ENCODE assay signal across 7 mouse cellular contexts in the genomic region with DNA sequence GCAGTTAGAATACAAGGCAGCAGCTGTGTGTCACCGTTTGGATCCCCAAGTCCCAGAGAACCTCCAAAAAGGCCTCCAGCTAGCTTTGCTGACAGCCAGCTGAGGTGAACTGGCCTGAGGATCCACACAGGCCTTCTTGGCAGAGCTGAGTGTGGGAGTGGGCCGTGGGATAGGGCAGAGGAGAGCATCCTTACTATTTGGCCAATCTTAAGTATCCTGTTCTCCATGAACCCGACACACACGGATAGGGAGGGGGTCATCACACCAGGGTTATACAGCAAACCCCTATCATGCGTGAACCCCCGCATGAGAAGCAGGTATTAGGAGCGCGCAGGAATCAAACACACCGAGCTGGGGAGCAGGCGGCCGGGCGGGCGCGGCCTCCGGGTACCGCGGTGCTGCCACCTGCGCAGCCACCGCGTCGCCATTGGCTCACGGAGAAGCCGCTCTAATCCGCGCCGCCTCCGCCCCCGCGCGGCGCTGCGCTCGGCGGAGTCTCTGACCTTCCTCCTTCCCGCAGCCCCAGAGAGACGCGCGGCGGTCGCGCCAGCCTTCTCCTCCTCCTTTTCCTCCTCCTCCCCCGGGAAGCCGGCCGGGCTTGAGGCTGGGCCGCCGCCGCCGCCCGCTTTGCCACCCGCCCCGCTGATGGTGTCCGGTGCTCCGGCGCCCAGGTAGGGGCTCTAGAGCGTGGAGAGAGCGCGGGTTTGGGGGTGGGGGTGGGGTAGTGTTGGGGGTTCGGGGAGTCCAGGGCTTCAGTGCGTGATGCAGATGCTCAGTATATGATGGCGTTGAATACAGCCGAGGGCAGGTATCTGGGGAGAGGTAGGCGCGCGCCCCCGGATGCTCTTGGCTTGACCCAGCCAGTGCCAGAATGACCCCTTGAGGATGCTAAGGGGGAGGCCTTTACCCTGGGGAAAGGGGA. TPM values are rescaled to one million over a fixed set of nuclear protein-coding genes. Genes with fewer than 3 reads are reported as not detected.
A peak's percentile ranks its signal among the peaks of the same experiment; 100 is the strongest.
DNase-seq lines count a peak whose midpoint lies in the region; ATAC-seq lines count a peak whose summit lies in the region.

Pacsin1 (plus strand) TSS at position 421 of the 922 bp plus-strand sequence.

- WGBS in hindbrain, embryonic 13.5 days = 1% methylated on average over 59 of the region's 65 CpGs
- 1% methylated on average over 62 of the region's 65 CpGs for WGBS in midbrain, embryonic 13.5 days

- H3K4me2 ChIP-seq in hindbrain, embryonic 13.5 days = peak within 1 kb of the TSS; percentile 76
- H3K4me2 ChIP-seq in midbrain, embryonic 13.5 days (replicated peaks) = peak within 1 kb of the TSS; percentile 87

- no peaks in the 10 kb centered on the region for H3K36me3 ChIP-seq in hindbrain, embryonic 13.5 days
- no peaks in the 10 kb centered on the region for H3K36me3 ChIP-seq in midbrain, embryonic 13.5 days
- no peaks in the 10 kb centered on the region for H3K36me3 ChIP-seq in splenic B cell, adult 2 months (ENCODE audit: control insufficient read depth, insufficient read depth, low read length, poor library complexity, severe bottlenecking)

- H3K4me3 ChIP-seq in hindbrain, embryonic 13.5 days = peak within 1 kb of the TSS; percentile 64
- H3K4me3 ChIP-seq in midbrain, embryonic 13.5 days (replicated peaks) = peak within 1 kb of the TSS; percentile 62

- peaks cover 21% of the 10 kb centered on the region for H3K27me3 ChIP-seq in hindbrain, embryonic 13.5 days
- peaks cover 27% of the 10 kb centered on the region for H3K27me3 ChIP-seq in midbrain, embryonic 13.5 days
- H3K27me3 ChIP-seq in splenic B cell, adult 2 months (ENCODE audit: control insufficient read depth, insufficient read depth, low read length, poor library complexity, severe bottlenecking) = no peaks in the 10 kb centered on the region

- peak within 1 kb of the TSS; percentile 78 for H3K9ac ChIP-seq in hindbrain, embryonic 13.5 days
- peak within 1 kb of the TSS; percentile 78 for H3K9ac ChIP-seq in midbrain, embryonic 13.5 days (replicated peaks)

- H3K27ac ChIP-seq in hindbrain, embryonic 13.5 days = peak within 1 kb of the TSS; percentile 80
- peak within 1 kb of the TSS; percentile 58; the same call in 1 of the 2 replicates for H3K27ac ChIP-seq in midbrain, embryonic 13.5 days

- DNase-seq in Muller cell, postnatal 12 days (ENCODE audit: inconsistent ontology term) = peak; percentile 64
- peak; percentile 82 for DNase-seq in embryo, embryonic 11 days
- peak; percentile 65 to 76 for DNase-seq in left cerebral cortex, adult 9 months (ENCODE audit: low spot score in 2 of 2)
- peak; percentile 73 for DNase-seq in splenic B cell, adult 2 months (ENCODE audit: low read depth, low spot score)

- peak; percentile 81 for ATAC-seq in CD4-positive, CD25-positive, alpha-beta regulatory T cell, adult 4 months
- ATAC-seq in hindbrain, embryonic 13.5 days (ENCODE audit: low FRiP score) = peak; percentile 89
- ATAC-seq in midbrain, embryonic 13.5 days = peak; percentile 85

- H3K4me1 ChIP-seq in hindbrain, embryonic 13.5 days (replicated peaks) = peaks cover 30% of the 10 kb centered on the region
- H3K4me1 ChIP-seq in midbrain, embryonic 13.5 days (replicated peaks) = peaks cover 18% of the 10 kb centered on the region

- no peaks in the 10 kb centered on the region for H3K9me3 ChIP-seq in hindbrain, embryonic 13.5 days
- no peaks in the 10 kb centered on the region for H3K9me3 ChIP-seq in midbrain, embryonic 13.5 days

RNA-seq across cellular contexts. Expression of gene Pacsin1, which starts in this region (rescaled TPM):
- polyA plus RNA-seq in CD4-positive, CD25-positive, alpha-beta regulatory T cell, adult 4 months (2017; shearing (Covaris generic)) = 10 to 100 TPM; 36.5 to 37.2 TPM
- polyA plus RNA-seq in hindbrain, embryonic 13.5 days (2015; fragmentation: Nextera tagmentation; extraction: Ambion mirVana) = 27.9 and 31.0 TPM in 2 replicates
- polyA plus RNA-seq in midbrain, embryonic 13.5 days (2015; fragmentation: Nextera tagmentation; extraction: Ambion mirVana) = 19.9 and 23.6 TPM in 2 replicates

Comparison
In these comparisons a context has a peak if more than half of its experiments do, and no peak if none do; other contexts are left out.
1. Peak in every context shown above with its lines: DNase-seq, ATAC-seq, H3K4me3 ChIP-seq and H3K27ac ChIP-seq.